Mouse (Mus musculus) forebrain, embryonic 11.5 days (tissue): Measurements from ENCODE around the gene Gm3468. TPM values are rescaled to one million over a fixed set of nuclear protein-coding genes. Genes with fewer than 3 reads are reported as not detected.
"Not testable (repeated sequence)": the region's sequence is repeated elsewhere in the genome, so short reads cannot be mapped to it uniquely, and the experiment has no call there.

Source experiments
- ATAC-seq: fragments of 200-750 bp; cut with Nextera tagmentation; replicated peaks from 2 replicates; pipeline ENCODE4 v1.8.0; 2017; ENCODE audit warnings: moderate TSS enrichment; ENCODE audit not compliant: low FRiP score
- DNase-seq: peaks from one replicate; pipeline ENCODE4 v3.0.0-alpha.2; 2017; ENCODE audit warnings: low spot score
- H3K27ac ChIP-seq: fragments of 300-500 bp; sonication (generic); 2 replicates; pipeline ENCODE4 v1.5.1; 2014; ENCODE audit warnings: low read depth, low read length
- H3K27me3 ChIP-seq: fragments of 300-500 bp; sonication (generic); 2 replicates; pipeline ENCODE4 v1.6.1; 2014; ENCODE audit warnings: mild to moderate bottlenecking, low read length, mixed read lengths; ENCODE audit not compliant: control insufficient read depth, insufficient read depth
- H3K36me3 ChIP-seq: fragments of 300-500 bp; sonication (generic); 2 replicates; pipeline ENCODE4 v1.6.1; 2014; ENCODE audit warnings: mild to moderate bottlenecking, low read length, moderate library complexity, mixed read lengths; ENCODE audit not compliant: control insufficient read depth, insufficient read depth
- H3K4me1 ChIP-seq: fragments of 300-500 bp; sonication (generic); replicated peaks from 2 replicates; pipeline ENCODE4 v1.6.1; 2014; ENCODE audit warnings: low read length, mixed read lengths; ENCODE audit not compliant: control insufficient read depth, insufficient read depth
- H3K4me2 ChIP-seq: fragments of 300-500 bp; sonication (generic); 2 replicates; pipeline ENCODE4 v1.6.1; 2014; ENCODE audit warnings: low read depth, mild to moderate bottlenecking, low read length, moderate library complexity, mixed read lengths; ENCODE audit not compliant: severe bottlenecking
- H3K4me3 ChIP-seq: fragments of 300-500 bp; sonication (generic); 2 replicates; pipeline ENCODE4 v1.5.1; 2014; ENCODE audit warnings: low read depth, low read length
- H3K9ac ChIP-seq: fragments of 300-500 bp; sonication (generic); 2 replicates; pipeline ENCODE4 v1.6.1; 2014; ENCODE audit warnings: low read length
- H3K9me3 ChIP-seq: fragments of 300-500 bp; sonication (generic); 2 replicates; pipeline ENCODE4 v1.6.1; 2016; ENCODE audit warnings: low read length, mixed read lengths; ENCODE audit not compliant: control insufficient read depth
- WGBS: fragments of 180-500 bp; shearing (Covaris S2); extraction: QIAGEN DNeasy Blood & Tissue Kit; methylation state at CpG from one replicate; pipeline ENCODE4 v1.1.7; 2014; 5-methylcytosine and 5-hydroxymethylcytosine counted together
- polyA plus RNA-seq: library from polyadenylated mRNA; unstranded; fragments of >200 nt; fragmentation: Nextera tagmentation; extraction: Ambion mirVana; gene quantifications from 2 replicates; pipeline ENCODE4 v1.2.1, GENCODE M21; 2014

Gm3468 gene
- 2.2 and 2.5 TPM in 2 replicates for polyA plus RNA-seq

DNA sequence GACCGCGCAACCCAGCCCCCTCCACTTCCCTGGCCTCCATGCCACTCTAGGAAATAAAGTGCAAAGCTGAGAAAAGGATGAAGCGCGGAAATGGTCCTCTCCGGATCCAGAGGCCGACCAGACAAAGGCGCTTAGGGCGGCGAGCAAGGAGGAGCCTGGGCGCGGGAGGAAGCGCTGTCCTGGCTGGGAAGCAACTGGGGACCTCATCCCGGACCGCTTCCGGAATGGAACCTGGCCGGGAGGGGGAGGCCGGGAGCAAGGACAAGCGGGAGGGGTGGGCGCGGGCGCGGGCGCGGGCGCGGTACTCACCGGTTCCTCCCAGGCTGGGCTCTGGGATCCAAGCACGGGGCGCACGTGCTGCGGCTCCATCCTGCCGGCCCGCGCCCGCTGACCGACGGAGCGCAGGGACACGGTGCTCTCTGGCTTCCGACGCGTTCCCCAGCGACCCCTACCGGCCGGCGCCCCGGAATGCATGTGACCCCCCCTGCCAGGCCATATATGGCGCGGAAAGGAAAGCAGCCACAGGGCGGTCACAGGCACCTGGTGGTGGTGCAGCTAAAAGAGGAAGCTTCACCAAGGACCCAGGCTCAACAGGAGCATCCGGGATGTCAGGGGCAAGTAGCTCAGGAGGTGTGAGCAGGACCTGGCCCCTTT is at the start of gene Gm3468:
Gm3468 (minus strand) TSS at position 394 of the 654 bp plus-strand sequence.
- Histone ChIP-seq H3K9ac (0 out of 2 replicates have a peak within 1 kb of the TSS, but pooled peaks have one; percentile 8), H3K4me3 (peak within 1 kb of the TSS; percentile 26), H3K4me2 (peak within 1 kb of the TSS; percentile 38; the same call in 1 of the 2 replicates)
- H3K27ac ChIP-seq, H3K27me3 ChIP-seq, H3K9me3 ChIP-seq, H3K4me1 ChIP-seq, H3K36me3 ChIP-seq: not testable (repeated sequence)
- peak; percentile 96 for ATAC-seq
- under 1% methylated on average over 32 of the region's 51 CpGs for WGBS
- DNase-seq: peak; percentile 90

GRCm38 (mm10) chr14:6125707-6126106 is 17.2 kb upstream of the Gm3468 start, which contains the start of gene Gm3476:
Gene Gm3476 (minus strand): TSS chr14:6125807.
- H3K9me3 ChIP-seq, H3K4me2 ChIP-seq, H3K27me3 ChIP-seq, H3K4me1 ChIP-seq, H3K36me3 ChIP-seq, H3K4me3 ChIP-seq, H3K27ac ChIP-seq, ATAC-seq, H3K9ac ChIP-seq, DNase-seq: not testable (repeated sequence)
- no CpG with 5 or more reads among the region's 1 CpGs for WGBS

GRCm38 (mm10) chr14:6107500-6107899 is 965 bp downstream of the Gm3468 start:
- not testable (repeated sequence) for H3K36me3 ChIP-seq, H3K4me1 ChIP-seq, H3K9me3 ChIP-seq, H3K27me3 ChIP-seq, ATAC-seq, H3K9ac ChIP-seq, H3K27ac ChIP-seq
- Histone ChIP-seq H3K4me2 (peak overlapping the region; percentile 38; the same call in 1 of the 2 replicates), H3K4me3 (peak overlapping the region; percentile 26; the same call in 1 of the 2 replicates)
- DNase-seq: peak; percentile 17
- 11% methylated on average over 8 of the region's 9 CpGs for WGBS

DNA sequence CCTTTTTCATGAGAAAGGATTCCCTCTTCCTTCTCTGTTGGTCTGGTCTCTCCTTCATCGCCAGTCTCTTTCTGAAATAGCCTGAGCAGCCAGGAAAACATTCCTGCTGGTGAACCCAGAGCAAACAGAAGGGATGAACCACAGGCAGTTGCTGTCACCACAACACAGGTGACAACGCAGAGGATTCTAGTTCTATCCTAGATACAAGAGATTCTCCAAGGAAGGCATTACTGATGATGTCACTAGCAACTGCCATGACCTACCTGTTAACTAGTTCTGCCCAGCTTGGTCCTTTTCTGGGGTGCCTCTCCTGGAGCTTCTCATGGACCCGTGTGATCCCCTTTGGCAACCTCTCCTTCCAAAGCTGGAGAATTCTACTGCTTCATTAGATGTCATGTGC is 14.6 kb downstream of the Gm3468 start, which contains the start of gene Gm8206:
Gm8206 (minus strand) TSS at position 101 of the 400 bp plus-strand sequence.
- H3K9ac ChIP-seq, H3K4me1 ChIP-seq, ATAC-seq, H3K4me3 ChIP-seq, H3K27me3 ChIP-seq, H3K36me3 ChIP-seq, H3K27ac ChIP-seq, H3K4me2 ChIP-seq, H3K9me3 ChIP-seq, DNase-seq: not testable (repeated sequence)
- 100% methylated on average over 2 of the region's 3 CpGs for WGBS

DNA sequence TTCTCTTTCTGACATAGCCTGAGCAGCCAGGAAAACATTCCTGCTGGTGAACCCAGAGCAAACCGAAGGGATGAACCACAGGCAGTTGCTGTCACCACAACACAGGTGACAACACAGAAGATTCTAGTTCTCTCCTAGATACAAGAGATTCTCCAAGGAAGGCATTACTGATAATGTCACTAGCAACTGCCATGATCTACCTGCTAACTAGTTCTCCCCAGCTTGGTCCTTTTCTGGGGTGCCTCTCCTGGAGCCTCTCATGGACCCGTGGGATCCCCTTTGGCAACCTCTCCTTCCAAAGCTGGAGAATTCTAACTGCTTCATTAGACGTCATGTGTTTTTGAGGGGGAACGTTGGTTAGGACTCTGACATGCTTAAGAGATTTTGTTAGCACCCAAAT is 50.3 kb downstream of the Gm3468 start, which contains the start of gene Gm6337:
Gm6337 (minus strand) TSS at position 101 of the 400 bp plus-strand sequence.
- 88% methylated on average over 2 of the region's 4 CpGs for WGBS
- ATAC-seq: not testable (repeated sequence)

More for the DNA sequence above, 50.3 kb downstream of the Gm3468 start, which contains the start of gene Gm6337:
- H3K9me3 ChIP-seq, H3K27ac ChIP-seq, H3K4me3 ChIP-seq, H3K4me1 ChIP-seq, DNase-seq, H3K4me2 ChIP-seq, H3K9ac ChIP-seq, H3K27me3 ChIP-seq, H3K36me3 ChIP-seq: not testable (repeated sequence)

Other genes with a start within 250 kb of the Gm3468 start
- 0.47 TPM in 1 of 2 replicates, not detected in the other for gene Gm8237, start 228.3 kb downstream of the Gm3468 start, polyA plus RNA-seq
- 0.19 and 0.29 TPM in 2 replicates for gene Gm3248, start 146.9 kb downstream of the Gm3468 start, polyA plus RNA-seq
- not detected in 2 replicates for gene Gm3453, start 129.5 kb downstream of the Gm3468 start, polyA plus RNA-seq
- not detected in 2 replicates for gene Gm6337, start 50.4 kb downstream of the Gm3468 start, polyA plus RNA-seq
- gene Gm8206, start 14.7 kb downstream of the Gm3468 start, polyA plus RNA-seq: 0.64 and 1.2 TPM in 2 replicates
- gene Gm3476, start 17.1 kb upstream of the Gm3468 start, polyA plus RNA-seq: not detected in 2 replicates
- not detected in 2 replicates for gene Gm21560, start 110.6 kb upstream of the Gm3468 start, polyA plus RNA-seq
- 1.6 and 1.7 TPM in 2 replicates for gene Gm3411, start 178.6 kb upstream of the Gm3468 start, polyA plus RNA-seq
- gene Gm21103, start 196.2 kb upstream of the Gm3468 start, polyA plus RNA-seq: not detected in 2 replicates
- gene Gm3618, start 235.0 kb upstream of the Gm3468 start, polyA plus RNA-seq: not detected in 2 replicates